Mouse (Mus musculus): ENCODE data around the gene Xbp1.
"Not testable (repeated sequence)": the region's sequence is repeated elsewhere in the genome, so short reads cannot be mapped to it uniquely, and the experiment has no call there.

The Xbp1 gene

GRCm38 (mm10) chr11:5502351-5503051 lies 18.0 kb upstream of the Xbp1 start:
- DNase-seq, result peak; percentile 46

- peak; percentile 45 for DNase-seq
These were observed 14.4 kb upstream of the Xbp1 start for GRCm38 (mm10) chr11:5505856-5506575.

GRCm38 (mm10) chr11:5509215-5510098 lies 11.0 kb upstream of the Xbp1 start:
- peak; percentile 14 for DNase-seq

GRCm38 (mm10) chr11:5510099-5510391 lies 10.4 kb upstream of the Xbp1 start:
- DNase-seq, result no peak

- not testable (repeated sequence) for DNase-seq
These were observed 9.8 kb upstream of the Xbp1 start for GRCm38 (mm10) chr11:5510686-5511085.

- no peak for DNase-seq
These were observed 8.2 kb upstream of the Xbp1 start for GRCm38 (mm10) chr11:5512099-5512725.

GRCm38 (mm10) chr11:5512961-5513360 lies 7.5 kb upstream of the Xbp1 start:
- no peak for DNase-seq

GRCm38 (mm10) chr11:5514091-5514490 lies 6.4 kb upstream of the Xbp1 start:
- DNase-seq, result no peak

- no peak for DNase-seq
These were observed 5.3 kb upstream of the Xbp1 start for GRCm38 (mm10) chr11:5515196-5515595.

GRCm38 (mm10) chr11:5515655-5516054 lies 4.8 kb upstream of the Xbp1 start:
- no peak for DNase-seq

GRCm38 (mm10) chr11:5516151-5516550 lies 4.3 kb upstream of the Xbp1 start:
- no peak for DNase-seq

- DNase-seq, result no peak
These were observed 3.8 kb upstream of the Xbp1 start for GRCm38 (mm10) chr11:5516617-5517016.

GRCm38 (mm10) chr11:5517346-5517745 lies 3.1 kb upstream of the Xbp1 start:
- DNase-seq, result no peak

- DNase-seq, result no peak
These were observed 778 bp upstream of the Xbp1 start for GRCm38 (mm10) chr11:5519681-5520080.

GRCm38 (mm10) chr11:5521266-5521515 lies 732 bp downstream of the Xbp1 start:
- DNase-seq, result no peak

GRCm38 (mm10) chr11:5521516-5522291 lies 1.2 kb downstream of the Xbp1 start:
- DNase-seq, result peak; percentile 85

- DNase-seq, result no peak
These were observed 2.4 kb downstream of the Xbp1 start for GRCm38 (mm10) chr11:5522798-5523415.

GRCm38 (mm10) chr11:5525418-5525817 lies 5.0 kb downstream of the Xbp1 start:
- DNase-seq, result no peak

- no peak for DNase-seq
These were observed 6.3 kb downstream of the Xbp1 start for GRCm38 (mm10) chr11:5526573-5527439.

- DNase-seq, result no peak
These were observed 7.5 kb downstream of the Xbp1 start for GRCm38 (mm10) chr11:5527865-5528523.

GRCm38 (mm10) chr11:5528841-5529240 lies 8.4 kb downstream of the Xbp1 start:
- no peak for DNase-seq
